Mouse (Mus musculus): ENCODE data around the gene Mettl22. TPM values are rescaled to one million over a fixed set of nuclear protein-coding genes. Genes with fewer than 3 reads are reported as not detected.
A peak's percentile ranks its signal among the peaks of the same experiment; 100 is the strongest.

The Mettl22 gene
- 16.2 and 21.4 TPM in 2 replicates for polyA plus RNA-seq (2016; fragmentation: Nextera tagmentation; extraction: Ambion mirVana)

GRCm38 (mm10) chr16:8470603-8471481 is at the start of gene Mettl22:
Gene Mettl22 (plus strand): TSS chr16:8470788.
- WGBS, result under 1% methylated on average over 48 of the region's 48 CpGs
- ATAC-seq (ENCODE audit: insufficient number of reproducible peaks, insufficient read depth, low FRiP score, low TSS enrichment), result peak; percentile 97
- peak within 1 kb of the TSS; percentile 63 for H3K4me3 ChIP-seq
- H3K4me2 ChIP-seq (replicated peaks), result peak within 1 kb of the TSS; percentile 61
- peak within 1 kb of the TSS; percentile 60 for H3K9ac ChIP-seq
- no peaks in the 10 kb centered on the region for H3K36me3 ChIP-seq
- peak within 1 kb of the TSS; percentile 88 for H3K27ac ChIP-seq
- peaks cover 6% of the 10 kb centered on the region; the same call in 1 of the 2 replicates for H3K4me1 ChIP-seq
- no peaks in the 10 kb centered on the region for H3K9me3 ChIP-seq
- H3K27me3 ChIP-seq, result no peaks in the 10 kb centered on the region

- Histone ChIP-seq H3K27me3 (peaks cover 37% of the 10 kb centered on the region), H3K4me2 (replicated peaks) (no peak overlapping the region), H3K4me1 (0 out of 2 replicates have a peak, but pooled peaks cover 7% of the 10 kb centered on the region), H3K4me3 (no peak overlapping the region), H3K9ac (no peak overlapping the region), H3K36me3 (no peaks in the 10 kb centered on the region), H3K9me3 (no peaks in the 10 kb centered on the region), H3K27ac (no peak overlapping the region)
- 85% methylated on average over 4 of the region's 4 CpGs for WGBS
- no peak for ATAC-seq (ENCODE audit: insufficient number of reproducible peaks, insufficient read depth, low FRiP score, low TSS enrichment)
Observed at GRCm38 (mm10) chr16:8420842-8421241, 49.7 kb upstream of the Mettl22 start.

GRCm38 (mm10) chr16:8423626-8424114 is 46.9 kb upstream of the Mettl22 start:
- Histone ChIP-seq H3K9ac (no peak overlapping the region), H3K36me3 (no peaks in the 10 kb centered on the region), H3K4me1 (0 out of 2 replicates have a peak, but pooled peaks cover 7% of the 10 kb centered on the region), H3K9me3 (no peaks in the 10 kb centered on the region), H3K27ac (no peak overlapping the region), H3K4me2 (replicated peaks) (no peak overlapping the region), H3K27me3 (peaks cover 55% of the 10 kb centered on the region), H3K4me3 (no peak overlapping the region)
- no peak for ATAC-seq (ENCODE audit: insufficient number of reproducible peaks, insufficient read depth, low FRiP score, low TSS enrichment)
- WGBS, result 38% methylated on average over 7 of the region's 7 CpGs

- Histone ChIP-seq H3K9me3 (no peaks in the 10 kb centered on the region), H3K4me3 (peak overlapping the region; percentile 22), H3K9ac (no peak overlapping the region), H3K4me2 (replicated peaks) (peak overlapping the region; percentile 58), H3K27me3 (peaks cover 55% of the 10 kb centered on the region), H3K4me1 (0 out of 2 replicates have a peak, but pooled peaks cover 7% of the 10 kb centered on the region), H3K27ac (no peak overlapping the region), H3K36me3 (no peaks in the 10 kb centered on the region)
- WGBS, result 3% methylated on average over 43 of the region's 43 CpGs
- no peak for ATAC-seq (ENCODE audit: insufficient number of reproducible peaks, insufficient read depth, low FRiP score, low TSS enrichment)
Observed at GRCm38 (mm10) chr16:8424161-8424970, 46.2 kb upstream of the Mettl22 start.

- H3K4me3 ChIP-seq, result peak within 1 kb of the TSS; percentile 22
- no peak within 1 kb of the TSS for H3K27ac ChIP-seq
- H3K9me3 ChIP-seq, result no peaks in the 10 kb centered on the region
- H3K27me3 ChIP-seq, result peaks cover 55% of the 10 kb centered on the region
- 0 out of 2 replicates have a peak, but pooled peaks cover 7% of the 10 kb centered on the region for H3K4me1 ChIP-seq
- H3K36me3 ChIP-seq, result no peaks in the 10 kb centered on the region
- no peak within 1 kb of the TSS for H3K9ac ChIP-seq
- peak within 1 kb of the TSS; percentile 58 for H3K4me2 ChIP-seq (replicated peaks)
- no peak for ATAC-seq (ENCODE audit: insufficient number of reproducible peaks, insufficient read depth, low FRiP score, low TSS enrichment)
- WGBS, result 1% methylated on average over 16 of the region's 16 CpGs
Observed at GRCm38 (mm10) chr16:8424971-8425330, 45.6 kb upstream of the Mettl22 start, which contains the start of gene Tmem114. Gene Tmem114 (minus strand): TSS chr16:8425136.

- Histone ChIP-seq H3K9ac (no peak overlapping the region), H3K4me1 (0 out of 2 replicates have a peak, but pooled peaks cover 7% of the 10 kb centered on the region), H3K4me2 (replicated peaks) (no peak overlapping the region), H3K36me3 (no peaks in the 10 kb centered on the region), H3K9me3 (no peaks in the 10 kb centered on the region), H3K27ac (no peak overlapping the region), H3K4me3 (no peak overlapping the region), H3K27me3 (peaks cover 55% of the 10 kb centered on the region)
- WGBS, result 87% methylated on average over 5 of the region's 5 CpGs
- ATAC-seq (ENCODE audit: insufficient number of reproducible peaks, insufficient read depth, low FRiP score, low TSS enrichment), result no peak
Observed at GRCm38 (mm10) chr16:8425736-8426135, 44.9 kb upstream of the Mettl22 start.

GRCm38 (mm10) chr16:8429531-8429930 is 41.1 kb upstream of the Mettl22 start:
- ATAC-seq (ENCODE audit: insufficient number of reproducible peaks, insufficient read depth, low FRiP score, low TSS enrichment), result no peak

GRCm38 (mm10) chr16:8432616-8433015 is 38.0 kb upstream of the Mettl22 start:
- peaks cover 5% of the 10 kb centered on the region; the same call in 1 of the 2 replicates for H3K4me1 ChIP-seq
- no peak overlapping the region for H3K9ac ChIP-seq
- no peak overlapping the region for H3K27ac ChIP-seq
- no peaks in the 10 kb centered on the region for H3K9me3 ChIP-seq
- 82% methylated on average over 3 of the region's 3 CpGs for WGBS
- no peaks in the 10 kb centered on the region for H3K36me3 ChIP-seq
- no peak overlapping the region for H3K4me3 ChIP-seq
- no peak for ATAC-seq (ENCODE audit: insufficient number of reproducible peaks, insufficient read depth, low FRiP score, low TSS enrichment)
- H3K4me2 ChIP-seq (replicated peaks), result no peak overlapping the region
- H3K27me3 ChIP-seq, result peaks cover 1% of the 10 kb centered on the region; the same call in 1 of the 2 replicates

More at GRCm38 (mm10) chr16:8429531-8429930, 41.1 kb upstream of the Mettl22 start:
- Histone ChIP-seq H3K36me3 (no peaks in the 10 kb centered on the region), H3K27me3 (peaks cover 32% of the 10 kb centered on the region), H3K9me3 (no peaks in the 10 kb centered on the region), H3K27ac (no peak overlapping the region), H3K4me2 (replicated peaks) (no peak overlapping the region), H3K4me3 (no peak overlapping the region), H3K4me1 (peaks cover 10% of the 10 kb centered on the region; the same call in 1 of the 2 replicates), H3K9ac (no peak overlapping the region)
- WGBS, result 82% methylated on average over 4 of the region's 4 CpGs

GRCm38 (mm10) chr16:8444911-8445310 is 25.7 kb upstream of the Mettl22 start:
- no peak overlapping the region for H3K27ac ChIP-seq
- H3K9me3 ChIP-seq, result no peaks in the 10 kb centered on the region
- no peak overlapping the region for H3K4me2 ChIP-seq (replicated peaks)
- H3K36me3 ChIP-seq, result no peaks in the 10 kb centered on the region
- H3K27me3 ChIP-seq, result no peaks in the 10 kb centered on the region
- no peak for ATAC-seq (ENCODE audit: insufficient number of reproducible peaks, insufficient read depth, low FRiP score, low TSS enrichment)
- WGBS, result 78% methylated on average over 7 of the region's 7 CpGs
- H3K9ac ChIP-seq, result no peak overlapping the region
- H3K4me1 ChIP-seq, result no peaks in the 10 kb centered on the region
- H3K4me3 ChIP-seq, result no peak overlapping the region

GRCm38 (mm10) chr16:8446256-8446655 is 24.3 kb upstream of the Mettl22 start:
- no peak overlapping the region for H3K9ac ChIP-seq
- H3K9me3 ChIP-seq, result no peaks in the 10 kb centered on the region
- ATAC-seq (ENCODE audit: insufficient number of reproducible peaks, insufficient read depth, low FRiP score, low TSS enrichment), result no peak
- no peak overlapping the region for H3K4me3 ChIP-seq
- no peaks in the 10 kb centered on the region for H3K36me3 ChIP-seq
- no peaks in the 10 kb centered on the region for H3K27me3 ChIP-seq
- H3K27ac ChIP-seq, result no peak overlapping the region
- WGBS, result 86% methylated on average over 6 of the region's 6 CpGs
- no peaks in the 10 kb centered on the region for H3K4me1 ChIP-seq
- no peak overlapping the region for H3K4me2 ChIP-seq (replicated peaks)

GRCm38 (mm10) chr16:8453301-8453700 is 17.3 kb upstream of the Mettl22 start:
- 95% methylated on average over 2 of the region's 2 CpGs for WGBS
- H3K36me3 ChIP-seq, result no peaks in the 10 kb centered on the region
- no peak overlapping the region for H3K4me3 ChIP-seq
- no peaks in the 10 kb centered on the region for H3K9me3 ChIP-seq
- no peaks in the 10 kb centered on the region for H3K4me1 ChIP-seq
- H3K4me2 ChIP-seq (replicated peaks), result no peak overlapping the region
- no peaks in the 10 kb centered on the region for H3K27me3 ChIP-seq
- H3K9ac ChIP-seq, result no peak overlapping the region
- no peak overlapping the region for H3K27ac ChIP-seq
- ATAC-seq (ENCODE audit: insufficient number of reproducible peaks, insufficient read depth, low FRiP score, low TSS enrichment), result no peak

Measured in embryonic facial prominence, embryonic 12.5 days (tissue).